Mouse (Mus musculus): Measurements from ENCODE around the gene Ctnnd2.

Gene Ctnnd2

DNA sequence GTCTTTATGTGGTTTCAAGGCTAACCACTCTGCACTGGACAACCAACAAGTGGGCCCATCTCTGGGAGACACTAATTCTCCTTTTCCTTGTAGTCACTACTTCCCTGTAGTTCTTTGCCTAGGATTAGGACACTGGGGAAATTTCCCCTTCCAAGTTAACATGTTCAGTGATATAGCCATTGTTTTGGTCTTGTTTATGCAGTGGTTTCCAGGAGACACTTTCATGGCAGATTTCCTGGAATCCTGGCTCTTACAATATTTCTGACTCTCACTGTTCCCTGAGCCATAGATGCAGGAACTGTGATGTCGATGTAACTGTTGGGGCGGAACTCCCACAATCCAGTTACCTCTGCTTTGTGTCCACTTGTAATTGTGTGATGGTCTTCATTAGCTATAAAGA is 814.5 kb downstream of the Ctnnd2 start:
- no peak for DNase-seq (ENCODE audit: low spot score in 2 of 2)

DNA sequence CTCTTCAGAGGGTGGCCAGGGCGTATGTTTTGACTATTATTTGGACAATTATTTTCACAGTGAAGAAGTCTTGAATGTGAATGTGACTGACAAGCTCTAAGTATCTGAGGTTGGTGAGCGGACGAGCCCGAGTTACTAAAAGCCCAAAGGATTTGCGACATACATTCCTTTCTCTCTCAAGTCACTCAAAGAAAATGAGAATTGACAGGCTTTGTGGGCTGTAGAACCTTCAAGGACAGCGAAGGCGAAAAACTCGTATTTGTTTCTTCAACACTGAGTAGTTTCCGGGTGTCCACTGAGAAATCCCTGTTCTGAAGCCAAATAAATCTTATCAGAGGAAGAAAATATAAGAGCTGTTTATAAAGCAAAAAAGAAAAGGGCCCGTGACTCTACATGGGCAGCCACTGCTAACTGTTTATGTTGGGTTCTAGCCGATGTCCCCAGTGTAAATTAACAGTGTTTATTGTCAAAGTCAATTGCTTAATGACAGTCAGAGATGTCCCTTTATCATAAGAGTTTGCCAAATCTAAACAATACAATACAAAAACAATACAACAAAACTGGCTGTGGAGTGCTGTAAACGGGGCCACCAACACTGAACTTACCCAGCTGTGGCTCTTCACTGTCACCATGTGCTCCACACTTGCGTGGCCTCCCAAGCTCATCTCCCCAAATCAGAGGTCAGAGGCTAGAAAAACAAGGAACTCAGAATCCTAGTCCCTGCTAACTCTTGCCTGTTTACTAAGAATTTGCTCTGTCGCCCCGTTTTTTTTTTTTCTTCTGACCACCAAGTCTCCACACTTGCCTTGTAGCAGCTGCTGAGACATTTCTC is 818.2 kb downstream of the Ctnnd2 start:
- DNase-seq (ENCODE audit: low spot score in 2 of 2) = no peak

DNA sequence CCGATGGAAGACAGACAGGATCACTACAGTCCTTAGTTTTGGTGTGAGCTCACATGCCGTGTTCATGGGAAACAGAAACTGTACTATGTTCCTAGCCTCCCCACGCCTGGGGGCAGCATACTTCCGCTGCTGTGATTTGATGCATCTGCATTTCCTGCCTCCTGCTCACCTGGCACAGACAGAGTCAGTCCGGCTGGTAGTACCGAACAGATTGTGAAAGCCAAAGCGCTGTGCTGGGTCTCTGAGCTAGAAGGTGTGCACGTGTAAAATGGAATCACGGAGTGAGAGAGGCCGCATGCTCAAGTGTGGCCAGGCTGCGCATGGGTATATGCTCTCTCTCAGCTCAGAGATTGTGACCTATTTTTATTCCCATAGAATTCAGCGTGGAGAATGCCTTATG is 820.0 kb downstream of the Ctnnd2 start:
- DNase-seq (ENCODE audit: low spot score in 2 of 2) = peak in 1 of 2 experiments; percentile 21

DNA sequence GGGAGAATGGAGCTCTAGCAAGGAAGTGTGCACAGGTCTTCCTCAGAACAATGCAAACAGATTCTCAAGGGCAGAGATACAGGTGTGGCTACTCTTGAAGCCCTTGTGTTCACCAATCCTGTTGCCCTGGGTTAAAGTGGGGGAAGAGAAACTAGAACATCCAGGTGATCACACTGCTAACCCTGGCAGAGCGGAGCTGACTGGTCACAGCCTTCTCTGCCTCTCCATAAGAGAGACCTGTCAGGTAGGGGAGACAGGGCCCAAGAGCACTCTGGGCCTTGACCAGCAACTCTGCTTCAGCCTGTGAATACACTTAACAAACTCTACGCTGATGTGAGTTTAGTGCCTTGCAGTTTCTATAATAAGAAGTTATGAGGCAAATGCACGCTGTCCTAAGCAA is 820.5 kb downstream of the Ctnnd2 start:
- DNase-seq (ENCODE audit: low spot score in 2 of 2) = no peak

DNA sequence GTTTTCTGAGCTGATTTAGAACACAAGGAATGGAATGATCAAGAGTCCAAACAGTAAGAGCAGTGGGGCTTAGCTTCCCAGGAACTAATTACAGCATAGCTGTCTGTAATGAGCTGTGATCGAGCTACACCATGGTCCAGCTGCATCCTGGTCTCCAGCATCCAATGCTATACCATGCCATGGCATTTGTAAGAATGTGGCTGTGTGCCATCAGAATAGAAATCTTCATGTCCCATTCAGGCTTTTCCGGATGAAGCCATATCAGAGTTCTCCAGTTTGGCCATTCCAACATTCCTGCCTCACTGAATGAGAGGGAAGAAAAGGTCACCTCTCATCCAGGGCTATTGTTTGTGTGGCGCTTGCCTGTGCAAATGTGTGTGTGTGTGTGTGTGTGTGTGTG is 823.0 kb downstream of the Ctnnd2 start:
- DNase-seq (ENCODE audit: low spot score in 2 of 2) = no peak

DNA sequence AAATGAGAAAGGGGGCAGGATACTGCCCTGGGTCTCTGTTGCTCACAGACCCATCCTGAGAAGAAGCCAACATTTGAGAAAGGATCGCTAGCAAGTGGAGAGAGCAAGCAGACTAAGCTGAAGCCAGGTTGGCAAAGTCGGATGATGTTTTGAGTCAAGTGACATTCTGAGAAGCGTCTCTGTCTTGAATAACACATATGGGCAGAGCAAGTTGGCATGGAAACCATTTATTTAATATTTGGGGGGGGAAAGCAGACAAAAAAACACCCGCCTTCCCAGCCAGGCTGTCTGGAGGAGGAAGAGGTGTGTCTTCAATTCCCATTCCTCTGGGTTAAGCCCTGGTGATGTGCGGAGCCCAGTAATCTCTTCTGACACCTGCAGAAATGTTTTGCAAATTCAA is 832.1 kb downstream of the Ctnnd2 start:
- no peak for DNase-seq (ENCODE audit: low spot score in 2 of 2)

DNA sequence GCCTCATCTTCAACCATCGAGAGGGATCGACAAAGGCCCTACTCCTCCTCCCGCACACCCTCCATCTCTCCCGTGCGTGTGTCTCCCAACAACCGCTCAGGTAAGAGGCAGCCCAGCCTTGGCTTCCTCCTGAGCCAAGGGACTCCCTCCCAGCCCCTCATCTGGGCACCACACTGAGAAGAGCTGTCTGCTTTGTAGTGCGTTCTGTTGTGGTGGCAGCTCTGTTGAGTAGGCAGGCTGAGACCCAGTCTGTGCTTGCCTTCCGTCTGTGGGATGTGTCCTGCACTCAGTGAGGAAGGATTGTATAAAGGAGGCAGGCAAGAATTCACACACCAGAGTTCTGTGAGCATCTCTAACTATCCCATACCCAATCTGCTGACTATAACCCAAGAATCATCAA is 832.6 kb downstream of the Ctnnd2 start:
- DNase-seq (ENCODE audit: low spot score in 2 of 2) = no peak

DNA sequence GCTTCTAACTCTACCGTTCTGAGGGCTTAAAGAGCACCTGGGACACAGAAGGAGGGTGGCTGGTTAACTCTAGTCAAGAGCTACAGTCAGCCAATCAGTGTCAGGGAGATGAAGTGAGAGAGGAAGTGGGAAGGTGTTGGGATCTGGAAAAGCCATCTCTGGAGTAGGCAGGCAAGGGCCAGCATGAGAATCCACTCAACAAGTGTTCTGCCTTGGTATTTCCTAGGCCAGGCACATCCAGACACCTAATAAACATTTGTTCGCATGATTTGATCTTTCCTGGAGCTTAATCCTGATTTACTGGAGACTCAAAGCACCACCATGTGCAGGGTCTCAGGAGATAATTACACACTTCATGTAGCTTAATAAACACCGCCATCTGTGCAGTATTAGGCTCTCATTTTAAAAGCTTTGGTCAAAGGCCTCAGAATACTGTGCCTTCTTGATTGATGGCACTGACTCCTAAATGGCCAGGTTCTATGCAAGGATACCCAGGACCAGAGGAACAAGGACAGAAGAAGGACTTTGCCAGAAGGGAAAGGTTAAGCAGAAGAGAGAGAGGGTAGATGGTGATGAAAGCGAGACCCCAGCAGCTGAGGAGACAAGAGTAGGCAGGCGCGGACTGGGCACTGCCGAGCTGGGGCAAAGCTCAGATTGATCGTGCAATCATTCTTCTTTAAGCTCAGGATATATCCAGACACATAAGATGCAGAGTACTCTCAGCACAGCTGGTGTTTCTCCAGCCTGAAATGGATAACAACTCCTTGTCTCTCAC is 833.8 kb downstream of the Ctnnd2 start:
- no peak for DNase-seq (ENCODE audit: low spot score in 2 of 2)

DNA sequence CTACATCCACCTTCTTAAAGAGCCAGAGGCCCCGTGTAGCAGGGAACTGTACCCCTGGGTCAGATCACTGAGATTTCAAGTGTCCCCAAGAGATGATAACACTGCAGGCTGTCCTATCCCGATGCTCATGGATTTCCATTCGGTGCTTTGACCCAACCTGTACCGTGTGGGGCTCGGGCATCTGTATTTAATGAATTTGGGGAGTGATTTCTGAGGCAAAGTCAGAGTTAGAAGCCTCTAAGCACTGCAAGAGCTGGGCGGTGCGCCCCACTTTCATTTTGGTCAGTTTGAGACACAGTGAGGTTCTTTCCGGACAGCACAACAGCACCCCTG is 834.4 kb downstream of the Ctnnd2 start:
- DNase-seq (ENCODE audit: low spot score in 2 of 2) = no peak

DNA sequence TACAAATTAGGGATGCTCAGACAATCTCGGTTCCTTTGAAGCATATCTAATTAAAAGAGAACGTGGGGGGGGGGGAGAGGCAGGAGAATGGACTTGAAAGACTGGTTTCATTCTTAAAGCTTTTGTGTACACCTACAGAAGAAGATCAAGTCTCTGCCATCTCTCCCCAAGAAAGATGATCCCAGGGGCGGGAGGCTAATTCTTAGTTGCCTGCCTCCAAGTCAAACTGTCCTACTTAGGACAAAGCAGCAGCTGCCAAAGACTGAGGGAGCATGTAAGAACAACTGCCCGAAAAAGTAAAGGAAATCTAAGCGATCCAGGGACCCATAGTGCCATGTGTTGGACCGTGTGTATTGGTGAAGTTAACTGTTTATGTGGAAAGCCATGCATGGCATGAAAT is 836.2 kb downstream of the Ctnnd2 start:
- DNase-seq (ENCODE audit: low spot score in 2 of 2) = no peak

DNA sequence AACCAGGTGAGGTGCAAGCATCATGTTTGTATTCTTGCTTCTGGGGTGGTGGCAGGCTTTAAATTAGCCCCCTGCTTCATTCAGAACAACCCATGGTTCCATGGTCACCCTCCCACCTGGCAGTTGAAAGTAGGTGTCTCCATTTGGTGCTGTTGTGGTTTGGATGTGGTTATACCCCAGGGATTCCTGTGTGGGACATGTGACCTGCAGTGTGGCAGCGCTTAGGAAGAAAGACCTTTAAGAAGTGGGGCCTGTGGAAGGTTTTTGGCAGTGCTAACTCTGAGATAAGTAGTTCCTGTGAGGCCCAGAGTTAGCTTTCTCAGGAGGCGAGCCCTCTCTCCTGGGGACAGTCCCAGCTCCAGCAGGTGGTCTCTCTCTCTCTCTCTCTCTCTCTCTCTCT is 848.4 kb downstream of the Ctnnd2 start:
- DNase-seq (ENCODE audit: low spot score in 2 of 2) = no peak

DNA sequence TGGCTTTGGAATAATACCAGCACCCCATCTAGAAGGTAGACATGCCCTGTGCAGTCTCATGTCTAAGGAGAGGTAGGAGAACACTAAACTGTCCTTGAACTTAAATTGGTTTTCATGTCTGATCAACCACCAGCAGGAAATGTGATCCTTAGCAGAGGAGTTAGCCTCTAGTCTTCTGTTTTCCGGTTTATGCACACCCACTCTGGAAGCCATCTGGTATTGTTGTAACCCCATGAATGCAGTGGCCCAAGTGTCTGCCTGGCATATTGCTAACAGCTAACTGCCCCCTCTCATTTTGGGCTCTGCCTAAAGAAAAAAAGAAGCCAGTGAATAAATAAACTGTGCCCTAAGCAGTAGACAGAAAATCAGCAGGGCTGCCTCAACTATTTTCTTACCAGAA is 849.6 kb downstream of the Ctnnd2 start:
- no peak for DNase-seq (ENCODE audit: low spot score in 2 of 2)

DNA sequence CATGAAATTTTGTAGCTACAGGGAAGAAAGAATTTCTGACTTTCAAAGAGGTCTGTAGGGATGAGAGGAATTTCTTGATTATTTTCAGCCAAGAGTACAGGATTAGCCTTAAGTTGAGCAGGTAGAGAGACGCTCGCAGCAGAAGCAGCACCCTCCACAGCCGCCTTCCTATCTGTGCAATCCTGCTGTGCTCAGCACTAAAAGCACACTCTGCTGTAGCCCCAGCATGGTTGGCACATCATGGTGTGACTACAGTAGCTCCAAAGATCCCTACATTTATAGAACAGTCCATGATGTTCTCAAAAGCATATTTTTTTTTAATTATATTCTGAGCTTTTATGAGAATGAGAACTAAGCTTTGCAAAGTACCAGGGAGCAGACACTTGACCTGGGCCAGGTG is 850.1 kb downstream of the Ctnnd2 start:
- DNase-seq (ENCODE audit: low spot score in 2 of 2) = no peak

DNA sequence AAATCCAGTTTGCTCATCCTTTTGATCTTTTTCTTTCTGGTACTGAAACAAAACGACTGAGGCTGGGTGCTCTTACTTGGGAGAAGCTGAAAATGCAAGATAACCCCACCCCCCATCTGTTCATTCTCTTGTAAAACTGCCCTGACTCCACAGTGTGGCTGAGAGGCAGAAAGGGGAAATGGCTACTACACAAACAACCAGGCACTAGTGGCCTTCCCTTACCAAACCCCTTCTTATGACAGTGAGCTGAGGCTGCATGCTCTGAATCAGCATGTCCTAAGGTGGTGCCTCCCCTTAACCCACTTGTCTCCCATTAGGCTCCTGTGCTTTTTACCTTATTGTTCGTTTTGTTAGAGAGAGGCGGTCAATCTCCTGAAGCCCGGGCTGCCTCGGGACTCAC is 851.4 kb downstream of the Ctnnd2 start:
- DNase-seq (ENCODE audit: low spot score in 2 of 2) = no peak

DNA sequence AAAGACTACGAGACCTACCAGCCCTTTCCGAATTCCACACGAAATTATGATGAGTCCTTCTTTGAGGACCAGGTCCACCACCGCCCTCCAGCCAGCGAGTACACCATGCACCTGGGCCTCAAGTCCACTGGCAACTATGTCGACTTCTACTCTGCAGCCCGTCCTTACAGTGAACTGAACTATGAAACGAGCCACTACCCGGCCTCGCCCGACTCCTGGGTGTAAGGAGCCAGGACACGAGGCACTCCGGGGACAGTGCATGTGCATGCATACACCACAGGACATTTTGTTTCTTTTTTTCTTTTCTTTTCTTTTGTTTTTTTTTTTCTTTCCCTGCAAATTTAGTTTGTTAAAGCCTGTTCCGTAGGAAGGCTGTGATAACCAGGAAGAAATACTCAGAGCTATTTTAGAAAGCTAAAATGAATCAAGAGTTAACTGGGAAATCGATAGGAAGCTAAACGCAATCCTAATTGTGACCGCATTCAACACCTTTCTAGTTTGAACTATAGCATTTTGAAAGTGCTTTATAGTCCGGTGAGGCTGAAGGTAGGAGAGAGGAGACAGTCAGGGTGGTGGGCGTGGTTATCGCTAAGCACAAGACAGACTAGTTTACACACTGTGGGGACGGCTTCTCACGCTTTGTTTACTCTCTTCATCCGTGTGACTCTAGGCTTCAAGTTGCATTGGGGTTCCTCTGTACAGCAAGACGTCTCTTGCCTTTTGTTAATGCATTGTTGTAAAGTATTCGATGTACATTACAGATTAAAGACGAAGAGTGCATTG is 855.2 kb downstream of the Ctnnd2 start:
- no peak for DNase-seq (ENCODE audit: low spot score in 2 of 2)

DNA sequence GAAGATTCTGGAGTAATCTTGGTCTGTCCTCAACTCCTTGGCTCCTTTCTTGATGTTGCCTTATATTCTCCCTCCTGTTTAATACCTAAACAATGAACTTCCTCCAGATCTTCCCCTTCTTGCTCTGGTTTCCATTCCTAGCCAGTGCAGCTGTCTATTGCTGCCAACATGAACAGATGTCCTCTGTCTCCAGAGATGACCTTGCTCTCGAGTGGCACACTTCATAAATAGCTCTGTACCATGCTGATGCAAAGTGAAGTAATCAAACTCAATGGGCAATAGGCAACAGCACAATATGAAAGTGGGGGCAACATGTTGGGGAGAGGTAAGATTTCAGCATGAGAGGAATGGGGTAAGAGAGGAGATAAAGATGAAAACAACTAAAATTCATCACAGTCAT is 872.6 kb downstream of the Ctnnd2 start:
- DNase-seq (ENCODE audit: low spot score in 2 of 2) = no peak

DNA sequence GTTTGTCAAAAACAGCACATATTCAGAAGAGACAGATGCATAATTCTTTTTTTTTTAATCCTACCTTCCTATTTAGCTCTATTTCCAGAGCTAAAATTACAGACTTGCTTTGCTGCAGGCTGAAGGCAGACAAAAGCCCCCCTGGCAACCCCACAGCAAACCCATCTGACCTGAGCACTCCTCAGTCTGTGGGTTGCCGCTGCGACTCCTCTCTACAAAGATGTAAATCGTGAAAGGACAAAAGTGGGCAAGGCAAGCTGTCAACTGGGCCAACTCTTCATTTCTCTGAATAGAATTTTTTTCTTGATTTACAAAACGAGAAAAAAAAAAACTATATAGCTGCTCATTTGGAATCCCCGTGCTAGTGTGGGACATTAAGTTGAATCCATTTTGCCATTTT is 879.1 kb downstream of the Ctnnd2 start:
- no peak for DNase-seq (ENCODE audit: low spot score in 2 of 2)

DNA sequence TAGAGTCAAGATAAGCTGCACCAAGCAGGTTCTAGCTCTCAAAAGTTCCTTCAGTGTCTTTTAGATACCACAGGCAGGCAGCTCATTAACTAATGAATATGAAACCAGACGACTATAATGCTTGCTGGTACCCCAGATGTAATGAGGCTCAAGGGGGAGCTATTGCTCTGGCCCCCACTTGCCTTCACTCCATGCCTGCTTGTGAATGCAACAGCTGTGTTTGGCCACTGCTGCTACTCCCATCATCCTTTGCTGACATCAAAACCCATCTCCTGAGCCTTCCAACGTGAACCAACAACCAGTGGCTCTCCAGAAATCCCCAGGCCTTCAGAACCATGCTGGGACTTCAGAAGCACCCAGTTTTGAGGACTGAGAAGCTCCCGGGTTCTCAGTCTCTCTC is 883.8 kb downstream of the Ctnnd2 start:
- DNase-seq (ENCODE audit: low spot score in 2 of 2) = no peak

DNA sequence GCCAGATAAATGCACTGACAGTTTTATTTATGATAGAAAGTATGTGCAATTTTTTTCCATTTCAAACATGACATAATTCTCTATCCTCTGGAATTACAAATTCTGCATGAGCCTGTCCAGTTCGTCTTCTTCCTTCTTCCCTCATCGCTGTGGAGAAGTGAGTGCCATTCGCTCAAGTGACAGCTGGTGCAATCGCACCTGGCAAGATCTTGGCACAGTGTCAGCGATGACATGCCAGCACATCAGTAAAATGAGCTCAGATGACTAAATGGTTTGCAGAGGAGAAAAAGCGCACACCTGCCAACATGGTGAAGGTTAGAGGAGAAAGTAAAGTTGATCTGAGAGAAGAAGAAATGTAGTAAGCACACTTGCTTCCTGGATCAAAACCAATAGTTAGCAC is 885.9 kb downstream of the Ctnnd2 start:
- no peak for DNase-seq (ENCODE audit: low spot score in 2 of 2)

DNA sequence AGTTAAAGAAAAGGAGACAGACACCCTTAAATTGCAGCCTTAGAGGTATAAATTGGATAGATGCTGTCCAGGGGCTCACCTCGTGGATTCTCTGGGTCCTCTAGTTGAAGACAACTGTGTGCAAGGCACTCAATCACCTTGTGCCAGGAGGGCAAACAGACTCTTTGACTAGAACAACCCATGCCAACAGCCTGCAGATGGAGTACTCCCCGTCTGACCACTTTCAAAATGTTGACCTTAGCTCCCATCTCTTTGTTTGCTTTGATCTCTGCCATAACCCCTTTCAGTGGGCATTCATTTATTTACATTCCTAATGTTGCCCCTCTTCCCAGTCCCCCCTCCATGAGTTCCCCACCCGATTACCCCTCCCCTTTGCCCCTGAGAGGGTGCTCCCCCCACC is 891.3 kb downstream of the Ctnnd2 start:
- no peak for DNase-seq (ENCODE audit: low spot score in 2 of 2)

DNA sequence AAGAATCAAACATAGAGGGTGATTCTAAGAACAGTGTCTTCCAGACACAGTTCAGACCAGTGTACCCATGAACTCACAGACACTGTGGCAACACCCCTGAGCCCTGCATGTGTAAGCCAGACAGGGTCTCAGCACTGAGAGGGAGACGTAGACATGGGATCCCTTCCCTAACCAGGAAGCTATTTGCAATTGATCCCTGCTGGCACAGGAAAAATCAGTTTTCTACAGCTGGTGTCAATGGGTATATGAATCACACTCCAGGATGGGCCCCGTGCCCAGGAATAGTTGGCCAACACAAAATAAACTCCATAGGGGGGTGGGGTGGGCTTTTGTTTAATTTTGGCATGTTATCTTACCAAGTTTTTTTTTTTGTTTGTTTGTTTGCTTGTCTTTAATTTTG is 895.7 kb downstream of the Ctnnd2 start:
- DNase-seq (ENCODE audit: low spot score in 2 of 2) = no peak

DNA sequence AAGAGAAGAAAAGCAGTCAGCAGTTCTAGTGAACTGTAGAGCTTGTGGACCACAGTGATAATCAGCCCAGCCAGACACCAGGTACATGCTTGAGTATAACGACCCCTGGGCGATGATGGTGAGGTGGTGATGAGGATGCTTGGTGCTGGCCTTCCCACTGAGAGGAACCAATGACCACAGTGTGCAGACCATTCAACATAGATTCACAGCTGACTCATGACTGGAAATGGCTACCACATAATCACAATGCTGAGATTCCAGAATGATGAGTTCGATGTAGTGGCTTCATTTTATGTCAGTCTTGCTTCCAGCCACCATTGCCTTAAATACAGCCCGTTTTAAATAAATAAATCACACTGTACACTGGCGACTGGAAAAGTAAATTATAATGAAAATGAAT is 897.9 kb downstream of the Ctnnd2 start:
- no peak for DNase-seq (ENCODE audit: low spot score in 2 of 2)

Data from left cerebral cortex, adult 9 months (tissue).